Mouse (Mus musculus) liver, embryonic 14.5 days (tissue): Measurements from ENCODE around the gene Lrba. TPM values are rescaled to one million over a fixed set of nuclear protein-coding genes. Genes with fewer than 3 reads are reported as not detected.

Experiments
- ATAC-seq: fragments of 200-750 bp; cut with Nextera tagmentation; 2 replicates; pipeline ENCODE4 v1.8.0; 2017; ENCODE audit warnings: moderate number of reproducible peaks, mild to moderate bottlenecking, moderate library complexity; ENCODE audit not compliant: insufficient read depth
- DNase-seq, 3 experiments: peaks; one replicate each; pipeline ENCODE4 v3.0.0-alpha.2; 2012 to 2013; ENCODE audit warnings: low read depth in 3 of 3, low spot score in 3 of 3
- H3K27ac ChIP-seq: fragments of 300-500 bp; sonication (generic); 2 replicates; pipeline ENCODE4 v1.5.1; 2014; ENCODE audit warnings: moderate library complexity, mild to moderate bottlenecking, control low read depth, inconsistent platforms
- H3K27me3 ChIP-seq: fragments of 300-500 bp; sonication (generic); 2 replicates; pipeline ENCODE4 v1.6.1; 2014; ENCODE audit warnings: mild to moderate bottlenecking, low read length, moderate library complexity; ENCODE audit not compliant: control insufficient read depth, insufficient read depth
- H3K36me3 ChIP-seq: fragments of 300-500 bp; sonication (generic); replicated peaks from 2 replicates; pipeline ENCODE4 v1.6.1; 2014; ENCODE audit warnings: low read depth; ENCODE audit not compliant: control insufficient read depth, insufficient read depth
- H3K4me1 ChIP-seq, 2 experiments: fragments of 200-500 bp in 1 of 2; fragments of 300-500 bp in 1 of 2; sonication (generic) in 1 of 2; replicated peaks; 2 replicates each; pipeline ENCODE4 v1.6.1; 2012 to 2014; ENCODE audit warnings: antibody characterized with exemption in 1 of 2, inconsistent platforms in 1 of 2, low read length in 1 of 2; ENCODE audit not compliant: control insufficient read depth in 2 of 2, insufficient read depth in 2 of 2
- H3K4me2 ChIP-seq: fragments of 300-500 bp; sonication (generic); 2 replicates; pipeline ENCODE4 v1.6.1; 2014; ENCODE audit warnings: low read depth, mild to moderate bottlenecking, control low read depth, moderate library complexity
- H3K4me3 ChIP-seq, 2 experiments: fragments of 200-500 bp in 1 of 2; fragments of 300-500 bp in 1 of 2; sonication (generic) in 1 of 2; 2 replicates each; pipeline ENCODE4 v1.5.1; 2012 to 2014; ENCODE audit warnings: low read depth in 2 of 2, low read length in 2 of 2, mild to moderate bottlenecking in 2 of 2, control low read depth in 1 of 2, inconsistent platforms in 1 of 2, moderate library complexity in 1 of 2; ENCODE audit not compliant: insufficient read depth in 1 of 2
- H3K9ac ChIP-seq: fragments of 300-500 bp; sonication (generic); replicated peaks from 2 replicates; pipeline ENCODE4 v1.6.1; 2014; ENCODE audit warnings: mild to moderate bottlenecking, control low read depth, moderate library complexity
- H3K9me3 ChIP-seq: fragments of 300-500 bp; sonication (generic); 2 replicates; pipeline ENCODE4 v1.6.1; 2016; ENCODE audit warnings: low read length, mixed read lengths; ENCODE audit not compliant: control insufficient read depth
- CTCF ChIP-seq: IDR thresholded peaks from 2 replicates; pipeline ENCODE4 v1.5.1; 2016; ENCODE audit warnings: antibody characterized with exemption, low read depth, control low read depth
- EP300 ChIP-seq: IDR thresholded peaks from 2 replicates; pipeline ENCODE4 v1.6.1; 2016; ENCODE audit warnings: antibody characterized with exemption, low read depth
- WGBS: fragments of 180-500 bp; shearing (Covaris S2); extraction: QIAGEN DNeasy Blood & Tissue Kit; methylation state at CpG from one replicate; pipeline ENCODE4 v1.1.7; 2014; ENCODE audit not compliant: insufficient replicate concordance; 5-methylcytosine and 5-hydroxymethylcytosine counted together
- polyA plus RNA-seq, 2 experiments: library from polyadenylated mRNA; depleted of rRNA in 1 of 2; stranded (reverse) in 1 of 2; unstranded in 1 of 2; fragments of >200 nt; fragmentation: Nextera tagmentation in 1 of 2; extraction: Ambion mirVana in 1 of 2; gene quantifications; 2 replicates each; pipeline versions ENCODE4 v1.2.1 to v1.2.3; 2012 to 2014

The Lrba gene
- polyA plus RNA-seq, 2 experiments: 3.7 to 4.4 TPM

- Histone ChIP-seq H3K9ac (no peak overlapping the region), H3K9me3 (no peaks in the 10 kb centered on the region), H3K27me3 (no peaks in the 10 kb centered on the region), H3K27ac (no peak overlapping the region), H3K36me3 (no peaks in the 10 kb centered on the region; the same call in 1 of the 2 replicates), H3K4me3 (no peak overlapping the region), H3K4me1 (no peaks in the 10 kb centered on the region), H3K4me2 (no peak overlapping the region)
- TF ChIP-seq CTCF (no peak), EP300 (no peak)
- ATAC-seq (no peak), DNase-seq (no peak)
- WGBS: 76% methylated on average over 1 of the region's 1 CpGs
Observed at GRCm38 (mm10) chr3:86294866-86295265, 70.4 kb downstream of the Lrba start.

- no peak overlapping the region for H3K9ac ChIP-seq
- TF ChIP-seq CTCF: no peak
- no peaks in the 10 kb centered on the region for H3K9me3 ChIP-seq
- no peaks in the 10 kb centered on the region for H3K27me3 ChIP-seq
- no peak overlapping the region for H3K4me2 ChIP-seq
- DNase-seq (peak in 1 of 3 experiments; percentile 3), ATAC-seq (no peak)
- H3K27ac ChIP-seq: no peak overlapping the region
- 24% methylated on average over 8 of the region's 8 CpGs for WGBS
- H3K36me3 ChIP-seq: no peaks in the 10 kb centered on the region; the same call in 1 of the 2 replicates
- no peak overlapping the region for H3K4me3 ChIP-seq
- H3K4me1 ChIP-seq: no peaks in the 10 kb centered on the region
Observed at GRCm38 (mm10) chr3:86296214-86296613, 71.7 kb downstream of the Lrba start.

- H3K9me3 ChIP-seq: no peaks in the 10 kb centered on the region
- no peaks in the 10 kb centered on the region for H3K27me3 ChIP-seq
- H3K4me1 ChIP-seq: no peaks in the 10 kb centered on the region
- TF ChIP-seq EP300 (no peak), CTCF (no peak)
- WGBS: 55% methylated on average over 2 of the region's 2 CpGs
- H3K4me2 ChIP-seq: no peak overlapping the region
- H3K27ac ChIP-seq: no peak overlapping the region
- H3K9ac ChIP-seq: no peak overlapping the region
- DNase-seq (no peak), ATAC-seq (no peak)
- peaks cover 4% of the 10 kb centered on the region for H3K36me3 ChIP-seq
- H3K4me3 ChIP-seq: no peak overlapping the region
Observed at GRCm38 (mm10) chr3:86308833-86309232, 84.4 kb downstream of the Lrba start.

- H3K4me3 ChIP-seq: no peak overlapping the region
- no peaks in the 10 kb centered on the region for H3K9me3 ChIP-seq
- no peaks in the 10 kb centered on the region for H3K4me1 ChIP-seq
- no peak overlapping the region for H3K4me2 ChIP-seq
- H3K27me3 ChIP-seq: no peaks in the 10 kb centered on the region
- WGBS: 76% methylated on average over 5 of the region's 5 CpGs
- H3K9ac ChIP-seq: no peak overlapping the region
- no peak overlapping the region for H3K27ac ChIP-seq
- H3K36me3 ChIP-seq: no peaks in the 10 kb centered on the region
- TF ChIP-seq EP300 (no peak), CTCF (no peak)
- no peak for ATAC-seq
- DNase-seq: no peak
Observed at GRCm38 (mm10) chr3:86310216-86310615, 85.7 kb downstream of the Lrba start.

GRCm38 (mm10) chr3:86311406-86311805, 86.9 kb downstream of the Lrba start:
- no peak overlapping the region for H3K27ac ChIP-seq
- ATAC-seq (no peak), DNase-seq (no peak)
- no peaks in the 10 kb centered on the region for H3K9me3 ChIP-seq
- no peaks in the 10 kb centered on the region for H3K4me1 ChIP-seq
- no peak overlapping the region for H3K4me3 ChIP-seq
- no peaks in the 10 kb centered on the region for H3K27me3 ChIP-seq
- no peaks in the 10 kb centered on the region for H3K36me3 ChIP-seq
- H3K9ac ChIP-seq: no peak overlapping the region
- 55% methylated on average over 1 of the region's 1 CpGs for WGBS
- H3K4me2 ChIP-seq: no peak overlapping the region
- TF ChIP-seq CTCF: no peak
- no peak for TF ChIP-seq EP300
